Mouse (Mus musculus) stomach, embryonic 16.5 days (tissue): Measurements from ENCODE around the gene Neurod2. TPM values are rescaled to one million over a fixed set of nuclear protein-coding genes. Genes with fewer than 3 reads are reported as not detected.

Experiments used
- ATAC-seq: fragments of 200-750 bp; cut with Nextera tagmentation; 2 replicates; pipeline ENCODE4 v1.8.0; 2017; ENCODE audit warnings: moderate number of reproducible peaks, moderate TSS enrichment; ENCODE audit not compliant: insufficient read depth, low FRiP score
- H3K27ac ChIP-seq: fragments of 300-500 bp; sonication (generic); 2 replicates; pipeline ENCODE4 v1.5.1; 2014; ENCODE audit warnings: low read length
- H3K27me3 ChIP-seq: fragments of 300-500 bp; sonication (generic); 2 replicates; pipeline ENCODE4 v1.6.1; 2014; ENCODE audit warnings: low read length, control low read depth, mixed read lengths; ENCODE audit not compliant: control insufficient read depth, insufficient read depth
- H3K36me3 ChIP-seq: fragments of 300-500 bp; sonication (generic); 2 replicates; pipeline ENCODE4 v1.6.1; 2014; ENCODE audit warnings: low read length; ENCODE audit not compliant: control insufficient read depth, insufficient read depth
- H3K4me1 ChIP-seq: fragments of 300-500 bp; sonication (generic); 2 replicates; pipeline ENCODE4 v1.6.1; 2014; ENCODE audit warnings: low read length, control low read depth, mixed read lengths; ENCODE audit not compliant: control insufficient read depth, insufficient read depth
- H3K4me2 ChIP-seq: fragments of 300-500 bp; sonication (generic); 2 replicates; pipeline ENCODE4 v1.6.1; 2014; ENCODE audit warnings: low read depth, low read length, mixed read lengths
- H3K4me3 ChIP-seq: fragments of 300-500 bp; sonication (generic); replicated peaks from 2 replicates; pipeline ENCODE4 v1.5.1; 2014; ENCODE audit warnings: mild to moderate bottlenecking, low read length
- H3K9ac ChIP-seq: fragments of 300-500 bp; sonication (generic); 2 replicates; pipeline ENCODE4 v1.6.1; 2014; ENCODE audit warnings: low read length
- H3K9me3 ChIP-seq: fragments of 300-500 bp; sonication (generic); replicated peaks from 2 replicates; pipeline ENCODE4 v1.6.1; 2016; ENCODE audit warnings: low read length, control low read depth; ENCODE audit not compliant: control insufficient read depth
- WGBS: fragments of 180-500 bp; shearing (Covaris S2); extraction: QIAGEN DNeasy Blood & Tissue Kit; methylation state at CpG from one replicate; pipeline ENCODE4 v1.1.7; 2014; 5-methylcytosine and 5-hydroxymethylcytosine counted together
- polyA plus RNA-seq: library from polyadenylated mRNA; unstranded; fragments of >200 nt; fragmentation: Nextera tagmentation; extraction: Ambion mirVana; gene quantifications from 2 replicates; pipeline ENCODE4 v1.2.1, GENCODE M21; 2015

The Neurod2 gene
- polyA plus RNA-seq, 1 experiment from 2014 or later: not detected

DNA sequence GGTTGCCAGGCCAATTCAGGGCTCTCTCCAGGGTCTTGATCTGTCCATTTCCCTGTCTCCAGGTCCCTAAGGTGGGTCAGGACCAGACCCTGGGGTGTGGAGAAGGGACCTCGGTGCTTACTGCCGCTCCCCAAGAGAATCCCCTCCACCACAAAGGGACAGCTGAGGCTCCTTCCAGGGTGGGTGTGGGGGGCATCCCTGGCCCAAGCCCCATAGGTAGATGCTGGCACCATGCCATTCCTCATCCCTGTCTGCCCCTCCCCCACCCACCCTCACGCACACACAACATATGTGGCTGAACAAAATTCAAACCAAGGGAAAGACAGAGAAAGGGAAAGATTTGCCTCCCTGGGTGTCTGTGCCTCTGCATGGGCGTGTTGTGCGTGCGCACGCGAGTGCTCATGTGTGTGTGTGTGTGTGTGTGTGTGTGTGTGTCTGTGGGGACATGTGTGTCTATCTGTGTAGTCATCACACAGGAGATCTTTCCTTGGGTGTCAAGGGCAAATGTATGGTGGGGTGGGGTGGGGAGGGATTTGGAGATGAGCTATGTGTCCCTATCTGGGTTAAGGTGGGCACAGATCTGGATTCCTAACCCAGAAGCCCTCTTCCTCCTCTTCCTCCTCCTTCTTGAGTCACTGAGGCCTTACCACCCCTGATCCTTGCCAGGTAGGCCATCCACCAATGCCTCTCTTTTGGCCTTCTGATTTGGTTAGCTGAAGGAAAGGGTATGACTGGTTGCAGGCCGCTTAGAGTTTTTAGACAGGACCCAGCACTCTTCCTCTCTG is 704 bp upstream of the Neurod2 start:
- H3K9me3 ChIP-seq: no peaks in the 10 kb centered on the region
- WGBS: 31% methylated on average over 9 of the region's 9 CpGs

DNA sequence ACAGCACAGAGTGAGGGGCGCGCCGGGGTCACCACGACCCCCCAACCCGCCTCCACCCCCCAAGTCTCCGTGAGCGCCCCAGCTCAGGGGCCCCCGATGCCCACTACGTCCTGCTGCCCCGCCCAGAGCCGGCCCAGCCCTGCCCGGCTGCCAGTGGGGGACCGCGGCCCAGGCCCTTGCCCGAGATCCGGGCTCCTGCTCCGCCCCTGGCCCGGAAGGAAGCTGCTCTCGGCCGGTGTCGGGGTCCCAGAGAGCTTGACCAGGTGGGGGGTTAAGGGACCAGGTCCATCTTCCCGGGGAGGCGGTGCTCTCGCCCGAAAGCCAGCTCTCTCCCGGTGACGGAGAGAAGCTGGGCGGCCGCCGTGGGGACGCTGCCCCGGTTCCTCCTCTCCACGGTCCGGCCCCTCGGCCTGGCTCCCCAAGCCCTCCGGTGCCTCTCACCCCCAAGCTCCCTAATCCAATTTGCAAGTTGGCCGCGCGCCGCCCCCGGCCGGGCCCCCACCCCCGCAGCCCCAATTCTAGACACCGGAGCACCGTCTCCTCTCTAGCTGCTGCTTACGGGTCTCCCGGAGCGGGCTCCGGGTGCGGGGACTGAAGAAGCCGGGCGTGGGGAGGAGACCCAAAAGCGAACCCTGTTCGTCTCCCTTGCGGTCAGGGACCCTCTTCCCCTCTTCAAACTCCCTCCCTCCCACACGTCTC is 928 bp downstream of the Neurod2 start:
- Histone ChIP-seq H3K9me3 (no peaks in the 10 kb centered on the region), H3K9ac (no peak overlapping the region), H3K27me3 (peaks cover 97% of the 10 kb centered on the region), H3K4me1 (peaks cover 10% of the 10 kb centered on the region; the same call in 1 of the 2 replicates), H3K4me2 (peak overlapping the region; percentile 41; the same call in 1 of the 2 replicates), H3K36me3 (no peaks in the 10 kb centered on the region), H3K4me3 (peak overlapping the region; percentile 29), H3K27ac (no peak overlapping the region)
- no peak for ATAC-seq
- WGBS: 1% methylated on average over 54 of the region's 56 CpGs

More for the DNA sequence above, 704 bp upstream of the Neurod2 start:
- Histone ChIP-seq H3K9ac (no peak overlapping the region), H3K27ac (no peak overlapping the region), H3K4me1 (peaks cover 10% of the 10 kb centered on the region; the same call in 1 of the 2 replicates), H3K4me2 (no peak overlapping the region), H3K36me3 (no peaks in the 10 kb centered on the region), H3K4me3 (no peak overlapping the region), H3K27me3 (peaks cover 97% of the 10 kb centered on the region)
- no peak for ATAC-seq

DNA sequence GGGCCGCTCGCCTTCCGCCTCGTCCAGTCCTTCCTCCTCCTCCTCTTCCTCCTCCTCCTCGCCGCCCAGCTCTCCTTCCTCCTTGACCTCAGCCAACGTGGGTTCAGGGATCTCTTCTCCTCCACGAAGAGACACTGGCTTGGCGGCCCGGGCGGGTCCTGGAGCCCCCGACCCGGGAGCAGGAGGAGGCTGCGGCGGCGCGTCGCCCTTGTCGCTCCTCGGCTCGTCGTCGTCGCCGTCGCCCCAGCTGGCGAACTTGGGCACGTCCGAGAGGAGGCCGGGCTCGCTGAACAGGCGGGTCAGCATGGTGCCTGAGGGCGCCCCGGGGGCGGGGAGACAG is 1.4 kb downstream of the Neurod2 start:
- WGBS: under 1% methylated on average over 35 of the region's 35 CpGs
- Histone ChIP-seq H3K4me2 (peak overlapping the region; percentile 41), H3K9me3 (no peaks in the 10 kb centered on the region), H3K27me3 (peaks cover 97% of the 10 kb centered on the region), H3K27ac (no peak overlapping the region), H3K4me3 (peak overlapping the region; percentile 29), H3K36me3 (no peaks in the 10 kb centered on the region), H3K9ac (no peak overlapping the region), H3K4me1 (peaks cover 10% of the 10 kb centered on the region; the same call in 1 of the 2 replicates)
- no peak for ATAC-seq

DNA sequence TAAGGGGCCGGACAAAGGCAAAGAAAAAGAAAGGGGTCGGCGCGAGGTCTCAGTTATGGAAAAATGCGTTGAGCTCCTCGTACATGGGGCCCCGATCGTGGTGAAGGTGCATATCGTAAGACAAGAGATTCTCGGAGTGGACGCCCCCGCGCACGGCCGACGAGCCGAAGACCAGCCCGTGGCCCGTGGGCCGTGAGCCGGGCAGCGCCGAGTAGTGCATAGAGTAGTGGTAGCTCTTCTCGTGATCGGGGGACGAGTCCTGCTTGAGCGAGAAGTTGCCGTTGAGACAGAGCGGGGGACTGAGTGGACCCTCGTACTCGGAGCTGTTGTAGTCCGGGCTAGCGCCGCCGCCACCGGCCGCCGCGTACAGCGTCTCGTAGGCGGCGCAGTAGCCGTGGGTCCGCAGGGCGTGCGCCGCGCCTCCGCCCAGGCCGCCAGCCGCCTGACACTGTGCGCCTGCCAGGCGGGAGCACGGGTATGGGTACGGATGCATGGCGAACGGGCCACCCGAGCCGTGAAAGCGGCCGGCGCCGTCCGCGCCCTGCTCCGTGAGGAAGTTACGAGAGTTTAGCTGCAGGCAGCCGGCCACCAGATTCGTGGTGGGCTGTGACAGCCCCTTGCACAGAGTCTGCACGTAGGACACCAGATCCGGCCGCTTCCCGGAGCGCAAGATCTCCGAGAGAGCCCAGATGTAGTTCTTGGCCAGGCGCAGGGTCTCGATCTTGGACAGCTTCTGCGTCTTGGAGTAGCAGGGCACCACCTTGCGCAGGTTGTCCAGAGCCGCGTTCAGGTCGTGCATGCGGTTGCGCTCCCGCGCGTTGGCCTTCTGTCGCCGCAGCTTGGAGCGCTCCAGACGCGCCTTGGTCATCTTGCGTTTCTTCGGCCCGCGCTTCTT is 2.1 kb downstream of the Neurod2 start:
- ATAC-seq: no peak
- Histone ChIP-seq H3K27ac (no peak overlapping the region), H3K4me3 (peak overlapping the region; percentile 29), H3K9me3 (no peaks in the 10 kb centered on the region), H3K36me3 (no peaks in the 10 kb centered on the region), H3K27me3 (peaks cover 98% of the 10 kb centered on the region), H3K4me1 (peaks cover 10% of the 10 kb centered on the region; the same call in 1 of the 2 replicates), H3K9ac (no peak overlapping the region), H3K4me2 (peak overlapping the region; percentile 41)
- under 1% methylated on average over 97 of the region's 97 CpGs for whole genome bisulfite sequencing

DNA sequence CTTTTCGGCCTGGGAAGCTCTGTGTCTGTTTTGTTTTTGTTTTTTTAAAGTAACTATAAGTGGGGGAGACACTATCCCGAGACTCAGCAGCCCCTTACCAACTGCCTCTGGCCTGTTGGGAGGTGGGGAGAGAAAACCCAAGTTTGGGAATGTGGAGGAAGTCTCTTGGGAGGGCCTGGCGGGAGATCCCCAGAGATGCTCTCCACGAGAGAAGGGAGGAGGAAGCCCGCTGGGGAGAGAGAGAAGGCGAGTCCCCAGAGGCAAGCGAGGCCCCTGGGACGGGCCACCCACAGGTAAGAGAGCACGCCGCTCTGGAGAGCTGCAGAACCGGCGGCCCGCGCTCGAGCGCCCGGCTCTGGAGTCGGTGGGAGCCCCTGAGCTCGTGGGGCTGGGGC is 2.7 kb downstream of the Neurod2 start:
- Histone ChIP-seq H3K9ac (no peak overlapping the region), H3K27ac (no peak overlapping the region), H3K27me3 (peaks cover 97% of the 10 kb centered on the region), H3K36me3 (no peaks in the 10 kb centered on the region), H3K4me3 (no peak overlapping the region), H3K4me1 (peaks cover 10% of the 10 kb centered on the region; the same call in 1 of the 2 replicates), H3K4me2 (no peak overlapping the region), H3K9me3 (no peaks in the 10 kb centered on the region)
- no peak for ATAC-seq
- 2% methylated on average over 19 of the region's 19 CpGs for WGBS

DNA sequence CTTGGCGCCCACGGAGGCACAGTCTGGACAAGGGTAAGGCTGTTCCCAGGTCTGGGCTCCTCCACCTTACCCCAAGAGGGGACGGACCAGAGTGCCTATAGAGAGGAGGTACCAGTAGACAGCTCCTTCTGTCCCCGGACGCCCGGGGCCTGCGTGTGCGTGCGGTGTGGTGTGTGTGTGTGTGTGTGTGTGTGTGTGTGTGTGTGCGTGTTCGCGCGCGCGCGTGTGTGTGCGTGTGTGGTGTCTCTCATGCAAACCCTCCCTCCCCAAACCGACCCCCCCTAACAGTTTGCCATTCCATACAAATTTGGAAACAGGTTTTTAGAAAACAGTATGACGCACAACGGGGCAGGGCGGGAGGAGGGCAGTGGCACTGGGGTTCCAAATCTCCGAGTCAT is 3.6 kb downstream of the Neurod2 start:
- H3K4me1 ChIP-seq: peaks cover 10% of the 10 kb centered on the region; the same call in 1 of the 2 replicates
- no peaks in the 10 kb centered on the region for H3K36me3 ChIP-seq
- H3K9me3 ChIP-seq: no peaks in the 10 kb centered on the region
- H3K27me3 ChIP-seq: peaks cover 97% of the 10 kb centered on the region
- H3K27ac ChIP-seq: no peak overlapping the region
- H3K9ac ChIP-seq: no peak overlapping the region
- no peak overlapping the region for H3K4me2 ChIP-seq
- ATAC-seq: no peak
- H3K4me3 ChIP-seq: no peak overlapping the region
- WGBS: 3% methylated on average over 22 of the region's 22 CpGs

DNA sequence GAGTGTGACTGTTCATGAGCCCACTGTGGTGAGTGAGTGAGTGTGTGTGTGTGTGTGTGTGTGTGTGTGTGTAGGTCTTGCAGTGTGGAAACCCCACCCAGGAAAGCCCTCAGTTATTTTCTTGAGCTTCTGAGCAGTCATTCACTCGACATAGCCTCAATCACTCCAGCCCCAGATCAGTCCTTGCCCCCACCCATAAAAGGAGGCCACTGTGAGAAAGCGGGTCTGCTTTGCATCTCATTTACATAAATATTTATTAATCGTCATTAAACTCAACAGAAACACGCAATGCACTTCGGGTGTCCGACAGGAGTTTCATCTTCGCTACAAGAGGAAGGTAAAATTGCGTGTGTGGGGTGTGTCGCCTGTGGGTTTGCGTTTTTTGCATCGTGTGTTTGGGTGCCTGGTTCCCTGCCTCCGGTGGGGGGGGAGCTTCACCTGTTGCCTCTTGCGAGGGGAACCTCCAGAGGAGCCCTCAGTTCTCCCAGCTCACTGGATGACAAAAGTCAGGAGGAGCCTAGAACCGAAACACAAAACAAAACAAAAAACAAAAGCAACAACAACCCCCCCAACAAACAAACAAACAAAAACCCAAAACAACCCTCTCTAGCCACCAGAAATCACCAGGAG is 4.1 kb downstream of the Neurod2 start:
- no peak overlapping the region for H3K4me3 ChIP-seq
- ATAC-seq: no peak
- H3K9ac ChIP-seq: no peak overlapping the region
- peaks cover 96% of the 10 kb centered on the region for H3K27me3 ChIP-seq
- 7% methylated on average over 14 of the region's 14 CpGs for WGBS
- no peak overlapping the region for H3K27ac ChIP-seq
- H3K4me2 ChIP-seq: no peak overlapping the region
- H3K4me1 ChIP-seq: peaks cover 10% of the 10 kb centered on the region; the same call in 1 of the 2 replicates
- H3K9me3 ChIP-seq: no peaks in the 10 kb centered on the region
- no peaks in the 10 kb centered on the region for H3K36me3 ChIP-seq

DNA sequence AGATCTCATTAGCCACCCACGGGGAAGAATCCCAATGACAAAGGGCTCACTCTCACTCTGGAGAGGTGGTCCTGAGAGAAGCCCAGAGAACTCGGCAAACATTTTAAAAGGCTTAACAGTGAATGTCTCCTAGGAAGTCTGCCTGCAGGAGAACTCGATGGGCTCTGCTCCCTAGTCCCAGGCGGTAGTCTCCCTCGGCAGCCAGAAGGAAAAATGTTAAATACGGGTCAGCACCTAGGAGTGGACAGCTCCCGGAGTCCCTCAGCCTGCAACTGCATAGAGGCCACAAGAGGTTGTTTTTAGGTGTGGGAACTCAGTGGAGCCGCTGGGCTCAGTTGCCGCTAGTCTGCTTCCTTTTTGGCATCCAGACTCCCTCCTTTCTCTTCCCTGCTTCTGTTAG is 5.5 kb downstream of the Neurod2 start:
- ATAC-seq: no peak
- 4% methylated on average over 9 of the region's 9 CpGs for WGBS
- Histone ChIP-seq H3K9ac (no peak overlapping the region), H3K36me3 (no peaks in the 10 kb centered on the region), H3K27me3 (peaks cover 96% of the 10 kb centered on the region), H3K9me3 (no peaks in the 10 kb centered on the region), H3K27ac (no peak overlapping the region), H3K4me3 (no peak overlapping the region), H3K4me2 (no peak overlapping the region), H3K4me1 (peaks cover 10% of the 10 kb centered on the region; the same call in 1 of the 2 replicates)
